Mouse (Mus musculus): ENCODE results near the gene Fam19a4. TPM values are rescaled to one million over a fixed set of nuclear protein-coding genes. Genes with fewer than 3 reads are reported as not detected.

Fam19a4 gene
- polyA plus RNA-seq (2012; rRNA removed), result 0.04 TPM in 1 of 2 replicates, not detected in the other

- 2% methylated on average over 30 of the region's 30 CpGs for WGBS
- no peak for DNase-seq (ENCODE audit: low read depth, low spot score)
These were observed at the start of gene Fam19a4 for GRCm38 (mm10) chr6:97060074-97060681. Fam19a4 (minus strand) TSS chr6:97060413.

DNA sequence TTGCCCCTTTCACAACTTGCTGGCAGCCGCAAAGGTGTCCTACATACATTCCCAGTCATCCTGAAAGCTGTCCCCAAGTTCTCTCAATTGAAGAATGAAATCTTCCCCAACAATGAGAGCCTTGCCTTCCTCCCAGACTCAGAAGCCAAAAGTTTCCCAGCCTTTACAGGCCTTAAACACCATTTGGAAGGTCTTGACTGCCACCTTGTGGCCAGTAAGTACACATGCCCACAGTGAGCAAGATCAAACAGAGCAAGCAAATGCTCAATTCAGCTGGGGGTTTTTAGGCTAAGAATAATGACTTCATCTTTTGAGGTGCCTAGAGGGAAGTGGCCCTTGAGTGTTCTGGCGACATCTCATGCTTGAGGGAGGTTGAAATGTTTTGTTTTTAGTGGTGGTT, 46.6 kb upstream of the Fam19a4 start:
- peak; percentile 29 for DNase-seq (ENCODE audit: low read depth, low spot score)
- 33% methylated on average over 2 of the region's 2 CpGs for WGBS

DNA sequence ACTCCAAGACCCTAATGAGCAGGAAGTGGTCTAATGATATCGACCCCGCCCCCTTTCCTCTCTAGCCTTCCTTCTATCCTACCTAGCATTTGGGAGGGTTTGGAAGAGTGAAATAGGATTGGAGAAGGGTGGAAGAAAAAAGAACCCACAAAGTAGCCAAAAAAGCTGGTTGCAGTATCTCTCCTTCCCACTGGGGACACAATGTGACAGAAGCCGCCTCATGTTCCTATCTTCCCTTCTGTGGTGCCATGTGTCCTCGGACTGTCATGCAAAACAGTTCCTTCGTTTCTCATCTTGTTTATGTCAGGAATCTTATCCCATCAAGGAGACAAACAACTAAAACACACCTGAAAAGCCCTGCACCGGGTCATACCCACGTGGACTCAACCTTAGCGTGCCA, 45.9 kb upstream of the Fam19a4 start:
- DNase-seq (ENCODE audit: low read depth, low spot score), result no peak

GRCm38 (mm10) chr6:97104264-97104852, 44.1 kb upstream of the Fam19a4 start:
- 40% methylated on average over 7 of the region's 7 CpGs for WGBS
- DNase-seq (ENCODE audit: low read depth, low spot score), result no peak

More for the DNA sequence above, 45.9 kb upstream of the Fam19a4 start:
- 87% methylated on average over 8 of the region's 8 CpGs for WGBS

DNA sequence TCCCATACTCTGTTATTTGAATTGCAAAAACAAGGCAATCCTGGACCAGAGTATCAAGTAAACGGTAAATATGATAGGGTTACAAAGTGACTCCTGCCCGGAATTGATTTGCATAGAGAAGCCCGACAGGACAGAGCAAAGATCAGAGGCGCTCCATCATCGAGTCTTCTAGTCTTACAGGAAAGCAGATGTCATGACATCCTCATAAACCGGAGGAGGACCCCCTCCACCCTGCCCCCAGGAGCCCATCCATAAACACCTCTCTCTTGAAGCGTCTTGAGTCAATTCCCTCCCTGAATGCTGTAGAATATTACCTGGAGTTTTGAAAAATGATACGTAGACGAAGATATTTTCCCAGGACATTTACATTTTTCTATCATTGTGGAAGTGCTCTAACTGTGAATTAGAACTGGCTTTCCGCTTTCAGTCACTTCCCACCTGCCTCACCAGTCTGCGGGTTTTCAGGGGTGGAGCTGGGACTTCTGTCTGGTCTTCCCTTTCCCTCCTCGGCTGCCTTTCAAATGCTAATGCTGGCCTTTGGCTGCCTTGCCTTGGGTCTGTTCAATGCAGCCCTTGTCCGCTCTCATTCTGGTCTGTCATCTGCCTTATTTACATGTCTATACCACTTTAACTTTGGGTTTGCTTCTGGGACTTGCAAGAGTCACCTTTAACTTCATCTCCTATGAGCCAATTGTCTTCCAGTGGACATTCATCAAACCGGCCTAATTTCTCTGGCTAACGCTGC, 41.9 kb upstream of the Fam19a4 start:
- no peak for DNase-seq (ENCODE audit: low read depth, low spot score)
- 26% methylated on average over 15 of the region's 15 CpGs for WGBS

DNA sequence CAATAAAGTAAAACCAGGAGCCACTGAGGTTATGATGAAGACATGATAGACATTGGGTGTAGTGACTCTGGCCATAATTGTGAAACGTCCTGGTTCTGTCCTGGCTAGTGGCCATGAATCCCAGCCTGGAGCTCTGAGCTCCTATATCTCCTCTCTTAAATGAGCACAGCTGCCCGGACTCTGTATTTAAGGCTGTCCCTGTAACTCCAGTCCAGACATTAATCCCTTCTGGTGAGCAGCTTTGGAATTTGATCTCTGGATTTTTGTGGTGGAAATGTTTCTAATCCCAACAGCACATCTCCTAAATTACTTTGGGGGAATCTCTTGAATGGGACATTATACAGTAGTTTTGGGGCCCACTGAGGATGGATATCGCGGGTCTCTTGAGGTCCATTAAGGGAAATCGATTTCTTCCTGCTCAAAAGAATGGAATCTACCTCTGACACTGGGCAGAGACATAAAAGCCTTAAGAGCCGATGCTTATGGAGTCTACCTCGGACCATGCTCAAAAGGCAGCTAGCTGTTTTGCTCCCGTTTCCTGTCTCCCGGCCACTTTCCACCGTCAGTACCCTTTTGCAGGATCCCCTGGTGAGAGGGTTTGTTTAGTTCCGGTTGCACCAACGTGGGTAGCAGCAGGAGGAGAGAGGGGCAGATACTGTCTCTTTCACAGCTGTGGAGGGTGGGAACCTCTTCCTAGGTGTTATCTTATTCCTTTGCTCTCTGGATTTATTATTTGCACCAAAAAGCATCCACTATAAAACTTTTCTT, 41.2 kb upstream of the Fam19a4 start:
- WGBS, result 28% methylated on average over 12 of the region's 12 CpGs
- no peak for DNase-seq (ENCODE audit: low read depth, low spot score)

- WGBS, result 81% methylated on average over 2 of the region's 2 CpGs
- no peak for DNase-seq (ENCODE audit: low read depth, low spot score)
These were observed 22.1 kb upstream of the Fam19a4 start for GRCm38 (mm10) chr6:97082336-97082735.

DNA sequence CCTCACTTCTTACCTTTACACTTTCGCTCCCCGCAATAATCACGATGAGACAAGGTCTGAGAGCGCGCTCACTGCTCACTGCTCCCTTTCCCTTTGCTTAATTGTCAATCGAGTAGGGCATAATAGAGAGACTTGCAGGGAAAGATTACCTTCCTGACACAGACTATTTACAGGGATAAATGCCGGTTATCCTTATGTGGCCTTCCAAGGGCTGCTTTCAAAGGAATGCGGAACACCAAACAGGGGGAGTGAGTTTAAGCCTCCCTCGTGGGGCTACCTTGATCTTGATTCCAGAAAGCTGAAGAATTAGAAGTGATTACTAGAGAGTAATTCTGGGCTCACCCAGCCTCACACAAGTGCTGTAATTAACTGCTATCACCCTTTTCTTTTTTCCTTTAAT, 19.8 kb upstream of the Fam19a4 start:
- no peak for DNase-seq (ENCODE audit: low read depth, low spot score)
- WGBS, result 49% methylated on average over 9 of the region's 9 CpGs

GRCm38 (mm10) chr6:97059599-97059998, 614 bp downstream of the Fam19a4 start:
- WGBS, result 8% methylated on average over 10 of the region's 10 CpGs

DNA sequence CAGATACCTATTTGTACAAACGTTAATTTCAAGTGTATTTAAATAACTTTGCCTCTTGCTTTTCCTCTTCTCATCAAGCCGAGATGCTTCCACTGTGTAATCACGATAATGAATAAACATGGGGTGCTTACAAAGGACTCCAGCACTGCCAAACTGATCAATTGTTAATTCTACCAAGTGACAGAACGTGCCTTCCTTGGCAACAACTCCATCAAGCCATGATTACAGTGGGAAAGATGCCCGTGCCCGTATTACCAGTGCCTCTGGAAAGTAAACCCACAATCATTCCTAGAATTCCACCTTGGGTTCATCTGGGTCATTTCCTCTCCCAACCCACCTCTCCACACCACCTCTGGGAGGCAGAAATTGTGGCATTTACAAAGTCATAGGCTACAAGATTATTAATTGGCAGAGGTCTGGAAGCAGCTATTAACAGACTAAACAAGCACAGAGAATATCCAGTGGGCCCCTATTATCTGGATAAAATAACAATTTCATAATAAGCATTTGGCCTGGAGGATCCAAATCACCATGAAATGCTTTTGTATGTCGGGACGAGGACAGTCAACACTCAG, 7.9 kb downstream of the Fam19a4 start:
- no peak for DNase-seq (ENCODE audit: low read depth, low spot score)
- WGBS, result 68% methylated on average over 8 of the region's 8 CpGs

More at GRCm38 (mm10) chr6:97059599-97059998, 614 bp downstream of the Fam19a4 start:
- no peak for DNase-seq (ENCODE audit: low read depth, low spot score)

DNA sequence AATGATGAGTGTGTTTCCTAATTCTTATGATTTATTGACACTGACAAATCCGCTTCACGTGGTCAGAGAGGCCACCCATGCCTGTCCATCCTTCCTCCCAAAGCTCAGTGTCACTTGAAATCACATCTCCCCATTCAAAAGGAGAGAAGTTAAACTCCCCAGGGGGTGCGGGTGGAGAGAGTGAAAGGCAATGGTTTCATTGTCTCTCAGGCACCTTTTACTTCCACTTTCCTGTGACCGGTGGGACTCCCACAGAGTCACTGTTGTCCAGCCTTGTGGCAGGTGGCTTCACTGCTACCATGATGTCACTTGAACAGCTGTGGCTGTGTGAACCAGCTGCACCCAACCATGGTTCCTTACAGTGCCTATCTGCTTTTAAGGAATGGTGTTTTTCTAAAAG, 11.8 kb downstream of the Fam19a4 start:
- DNase-seq (ENCODE audit: low read depth, low spot score), result no peak
- WGBS, result 30% methylated on average over 4 of the region's 4 CpGs

DNA sequence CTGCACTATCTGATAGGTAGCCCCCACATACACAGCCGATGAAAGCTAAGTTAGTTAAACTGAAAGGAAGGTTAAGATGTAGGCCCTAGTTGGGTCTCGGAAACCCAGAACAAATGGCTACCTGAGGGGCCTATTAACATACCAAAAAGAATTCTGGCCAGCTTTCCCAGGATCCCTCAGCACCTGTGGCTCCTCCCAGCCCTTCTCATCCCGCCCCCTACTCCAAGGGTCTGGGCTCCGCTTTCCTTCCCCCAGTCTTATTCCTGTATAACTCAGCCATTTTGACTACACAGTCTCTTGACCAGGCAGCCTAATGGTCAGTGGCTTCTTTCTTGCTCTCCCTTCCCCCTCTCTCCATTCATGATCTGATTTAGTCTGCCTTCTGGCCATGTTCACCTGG, 13.7 kb downstream of the Fam19a4 start:
- DNase-seq (ENCODE audit: low read depth, low spot score), result no peak
- WGBS, result 91% methylated on average over 4 of the region's 4 CpGs

GRCm38 (mm10) chr6:97027110-97027677, 33.0 kb downstream of the Fam19a4 start:
- DNase-seq (ENCODE audit: low read depth, low spot score), result no peak
- WGBS, result 41% methylated on average over 5 of the region's 5 CpGs

DNA sequence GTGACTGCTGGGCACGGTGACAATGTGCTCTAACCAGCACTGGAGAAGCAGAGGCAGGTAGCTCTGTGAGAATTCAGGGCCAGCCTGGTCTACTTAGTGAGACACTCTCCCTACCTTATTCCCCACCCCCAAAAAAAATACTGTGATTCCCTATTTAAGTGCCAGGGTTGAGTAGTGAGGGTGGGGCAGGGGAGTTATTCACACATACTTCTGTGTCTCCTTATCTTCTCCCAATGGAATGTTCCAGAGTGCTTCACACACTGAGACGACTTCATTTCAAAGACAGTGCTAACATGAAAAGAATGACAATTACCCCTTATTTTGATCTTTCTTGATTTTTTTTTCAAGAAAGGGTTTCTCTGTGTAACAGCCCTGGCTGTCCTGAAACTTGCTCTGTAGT, 40.9 kb downstream of the Fam19a4 start:
- DNase-seq (ENCODE audit: low read depth, low spot score), result no peak
- WGBS, result 13% methylated on average over 2 of the region's 2 CpGs

DNA sequence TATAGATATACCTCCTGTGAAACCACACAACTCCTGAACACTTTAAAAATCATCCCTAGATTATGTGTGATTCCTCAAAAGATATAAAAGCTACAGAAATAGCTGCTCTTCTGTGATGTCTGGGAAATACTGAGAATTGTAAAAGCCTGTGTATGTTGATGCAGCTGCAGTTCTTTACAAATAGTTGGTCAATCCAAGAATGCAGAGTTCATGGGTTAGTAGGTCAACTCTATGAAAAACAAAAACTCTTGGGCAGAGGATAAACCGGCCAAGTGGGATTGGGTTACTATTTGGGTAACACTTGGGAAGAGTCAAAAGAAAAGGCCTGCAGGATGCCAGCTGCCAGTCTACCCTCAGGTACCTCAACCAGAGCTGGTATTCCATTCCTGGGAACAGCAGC, 43.5 kb downstream of the Fam19a4 start:
- DNase-seq (ENCODE audit: low read depth, low spot score), result no peak
- 68% methylated on average over 1 of the region's 1 CpGs for WGBS

- DNase-seq (ENCODE audit: low read depth, low spot score), result no peak
- WGBS, result 62% methylated on average over 3 of the region's 3 CpGs
These were observed 44.2 kb downstream of the Fam19a4 start for GRCm38 (mm10) chr6:97016018-97016417.

DNA sequence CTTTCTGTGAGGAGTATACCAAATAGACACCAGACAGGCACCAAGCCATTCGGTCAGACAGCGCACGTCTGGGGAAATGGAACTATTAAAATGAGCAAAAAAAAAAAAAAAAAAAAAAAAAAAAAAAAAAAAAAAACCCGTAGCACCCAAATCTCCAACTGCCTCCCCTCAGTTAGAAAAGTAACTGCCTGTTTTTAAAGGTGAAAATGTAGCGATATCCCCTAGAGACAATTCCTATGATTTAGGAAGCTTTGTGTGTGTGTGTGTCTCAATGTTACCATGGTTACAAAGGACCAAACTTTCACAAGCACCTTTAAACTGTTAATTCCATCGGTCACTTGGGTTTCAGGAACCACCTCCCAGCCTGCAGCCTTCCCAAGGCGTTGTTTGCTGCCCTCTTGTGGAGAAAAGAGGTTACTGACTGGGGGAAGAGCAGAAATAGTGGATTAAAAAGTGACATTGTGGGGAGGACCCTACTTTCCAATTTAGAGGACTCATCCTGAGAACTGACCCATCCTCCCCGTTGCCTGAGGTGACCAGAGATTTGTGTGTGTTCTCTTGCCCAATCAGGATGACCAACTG, 53.6 kb downstream of the Fam19a4 start:
- peak; percentile 19 for DNase-seq (ENCODE audit: low read depth, low spot score)
- WGBS, result 28% methylated on average over 8 of the region's 8 CpGs

GRCm38 (mm10) chr6:97005038-97005437, 55.2 kb downstream of the Fam19a4 start:
- no peak for DNase-seq (ENCODE audit: low read depth, low spot score)
- 12% methylated on average over 11 of the region's 11 CpGs for WGBS

GRCm38 (mm10) chr6:96995556-96996159, 64.6 kb downstream of the Fam19a4 start:
- no peak for DNase-seq (ENCODE audit: low read depth, low spot score)
- WGBS, result 86% methylated on average over 7 of the region's 7 CpGs
